Mouse (Mus musculus): ENCODE results near the gene Kcne2. TPM values are rescaled to one million over a fixed set of nuclear protein-coding genes. Genes with fewer than 3 reads are reported as not detected.
A peak's percentile ranks its signal among the peaks of the same experiment; 100 is the strongest.

Gene Kcne2
- total RNA-seq (2021): not detected
- long read RNA-seq, experiment 1: 0 reads
- long read RNA-seq, experiment 2: 0 reads

- no peak for DNase-seq
These were observed at the start of gene Kcne2 for GRCm38 (mm10) chr16:92292101-92292500. Kcne2 (plus strand) TSS chr16:92292389.

GRCm38 (mm10) chr16:92245909-92246308, 46.3 kb upstream of the Kcne2 start:
- intact Hi-C loops (cut with DNase I; ENCODE audit: low total_unique reads): no loop called here
- DNase-seq: no peak

More at GRCm38 (mm10) chr16:92292101-92292500, at the start of gene Kcne2:
- intact Hi-C loops (cut with DNase I; ENCODE audit: low total_unique reads): no loop called here

GRCm38 (mm10) chr16:92246974-92247373, 45.2 kb upstream of the Kcne2 start:
- DNase-seq: no peak
- intact Hi-C loops (cut with DNase I; ENCODE audit: low total_unique reads): no loop called here

- intact Hi-C loops (cut with DNase I; ENCODE audit: low total_unique reads): no loop called here
These were observed 44.5 kb upstream of the Kcne2 start for GRCm38 (mm10) chr16:92247700-92248099.

GRCm38 (mm10) chr16:92249681-92250080, 42.5 kb upstream of the Kcne2 start:
- no peak for DNase-seq
- intact Hi-C loops (cut with DNase I; ENCODE audit: low total_unique reads): no loop called here

More at GRCm38 (mm10) chr16:92247700-92248099, 44.5 kb upstream of the Kcne2 start:
- DNase-seq: no peak

- no peak for DNase-seq
- intact Hi-C loops (cut with DNase I; ENCODE audit: low total_unique reads): no loop called here
These were observed 41.7 kb upstream of the Kcne2 start for GRCm38 (mm10) chr16:92250452-92250851.

- DNase-seq: no peak
- intact Hi-C loops (cut with DNase I; ENCODE audit: low total_unique reads): no loop called here
These were observed 37.9 kb upstream of the Kcne2 start for GRCm38 (mm10) chr16:92254316-92254715.

GRCm38 (mm10) chr16:92267861-92268260, 24.3 kb upstream of the Kcne2 start:
- DNase-seq: no peak
- intact Hi-C loops (cut with DNase I; ENCODE audit: low total_unique reads): no loop called here

- intact Hi-C loops (cut with DNase I; ENCODE audit: low total_unique reads): no loop called here
- no peak for DNase-seq
These were observed 17.7 kb upstream of the Kcne2 start for GRCm38 (mm10) chr16:92274516-92274915.

- no peak for DNase-seq
- intact Hi-C loops (cut with DNase I; ENCODE audit: low total_unique reads): no loop called here
These were observed 16.7 kb upstream of the Kcne2 start for GRCm38 (mm10) chr16:92275526-92275925.

GRCm38 (mm10) chr16:92282671-92283070, 9.5 kb upstream of the Kcne2 start:
- intact Hi-C loops (cut with DNase I; ENCODE audit: low total_unique reads): loop anchor here (10.0 kb wide), 1 partner anchor 228 kb away; the partner anchor contains the start of genes Gm49711, Mrps6 and Slc5a3
- DNase-seq: peak; percentile 56

GRCm38 (mm10) chr16:92285068-92285467, 7.1 kb upstream of the Kcne2 start:
- intact Hi-C loops (cut with DNase I; ENCODE audit: low total_unique reads): loop anchor here (5.0 to 10.0 kb wide), 2 partner anchors 230 to 348 kb away; partner anchors contain the start of genes Gm49711, Mrps6 and Slc5a3
- DNase-seq: no peak

GRCm38 (mm10) chr16:92286609-92287008, 5.6 kb upstream of the Kcne2 start:
- intact Hi-C loops (cut with DNase I; ENCODE audit: low total_unique reads): loop anchor here (5.0 to 10.0 kb wide), 2 partner anchors 232 to 349 kb away; partner anchors contain the start of genes Gm49711, Mrps6 and Slc5a3
- DNase-seq: peak; percentile 84

- no peak for DNase-seq
- intact Hi-C loops (cut with DNase I; ENCODE audit: low total_unique reads): loop anchor here (5.0 to 10.0 kb wide), 2 partner anchors 234 to 351 kb away; partner anchors contain the start of genes Gm49711, Mrps6 and Slc5a3
These were observed 3.4 kb upstream of the Kcne2 start for GRCm38 (mm10) chr16:92288778-92289177.

GRCm38 (mm10) chr16:92290045-92290444, 2.1 kb upstream of the Kcne2 start:
- intact Hi-C loops (cut with DNase I; ENCODE audit: low total_unique reads): no loop called here
- DNase-seq: no peak

GRCm38 (mm10) chr16:92294267-92294970, 2.2 kb downstream of the Kcne2 start:
- intact Hi-C loops (cut with DNase I; ENCODE audit: low total_unique reads): no loop called here

GRCm38 (mm10) chr16:92295328-92295727, 3.1 kb downstream of the Kcne2 start:
- no peak for DNase-seq
- intact Hi-C loops (cut with DNase I; ENCODE audit: low total_unique reads): no loop called here

More at GRCm38 (mm10) chr16:92294267-92294970, 2.2 kb downstream of the Kcne2 start:
- DNase-seq: no peak

GRCm38 (mm10) chr16:92300649-92301411, 8.6 kb downstream of the Kcne2 start, which contains the start of gene Smim11:
Smim11 (plus strand) TSS chr16:92301286.
- DNase-seq: peak; percentile 92
- intact Hi-C loops (cut with DNase I; ENCODE audit: low total_unique reads): no loop called here

- intact Hi-C loops (cut with DNase I; ENCODE audit: low total_unique reads): no loop called here
- peak; percentile 26 for DNase-seq
These were observed 9.2 kb downstream of the Kcne2 start for GRCm38 (mm10) chr16:92301412-92301806.

GRCm38 (mm10) chr16:92301989-92302388, 9.8 kb downstream of the Kcne2 start:
- intact Hi-C loops (cut with DNase I; ENCODE audit: low total_unique reads): no loop called here
- peak; percentile 50 for DNase-seq

Measured in gastrocnemius, postnatal 14 days (tissue).